Mouse (Mus musculus) adrenal gland, adult (tissue): ENCODE data around the gene Lgals12.

Experiments used
- DNase-seq, 2 experiments: peaks; one replicate each; pipeline ENCODE4 v3.0.0; 2022 to 2023; ENCODE audit warnings: low spot score in 1 of 2; ENCODE audit not compliant: inconsistent age in 2 of 2

Lgals12 gene

GRCm38 (mm10) chr19:7585279-7585678, 21.7 kb downstream of the Lgals12 start:
- peak; percentile 64 to 81 for DNase-seq

GRCm38 (mm10) chr19:7583599-7583998, 23.4 kb downstream of the Lgals12 start:
- DNase-seq, result no peak

GRCm38 (mm10) chr19:7583101-7583500, 23.9 kb downstream of the Lgals12 start:
- DNase-seq, result no peak

GRCm38 (mm10) chr19:7581042-7581441, 26.0 kb downstream of the Lgals12 start:
- DNase-seq, result no peak

GRCm38 (mm10) chr19:7577710-7578109, 29.3 kb downstream of the Lgals12 start:
- no peak for DNase-seq

GRCm38 (mm10) chr19:7576180-7576579, 30.8 kb downstream of the Lgals12 start:
- DNase-seq, result no peak

- no peak for DNase-seq
Measured at GRCm38 (mm10) chr19:7569650-7570049, 37.3 kb downstream of the Lgals12 start.

- no peak for DNase-seq
Measured at GRCm38 (mm10) chr19:7568364-7568763, 38.6 kb downstream of the Lgals12 start.

- no peak for DNase-seq
Measured at GRCm38 (mm10) chr19:7566826-7567225, 40.2 kb downstream of the Lgals12 start.

- DNase-seq, result no peak
Measured at GRCm38 (mm10) chr19:7564457-7564856, 42.5 kb downstream of the Lgals12 start.

- no peak for DNase-seq
Measured at GRCm38 (mm10) chr19:7563676-7564075, 43.3 kb downstream of the Lgals12 start.

- DNase-seq, result no peak
Measured at GRCm38 (mm10) chr19:7562601-7563129, 44.3 kb downstream of the Lgals12 start.

- DNase-seq, result no peak
Measured at GRCm38 (mm10) chr19:7561456-7561855, 45.5 kb downstream of the Lgals12 start.

GRCm38 (mm10) chr19:7559986-7560385, 47.0 kb downstream of the Lgals12 start:
- no peak for DNase-seq

- no peak for DNase-seq
Measured at GRCm38 (mm10) chr19:7558675-7559074, 48.3 kb downstream of the Lgals12 start.

- no peak for DNase-seq
Measured at GRCm38 (mm10) chr19:7557844-7558243, 49.1 kb downstream of the Lgals12 start.

- DNase-seq, result peak; percentile 83 to 94
Measured at GRCm38 (mm10) chr19:7557328-7557822, 49.6 kb downstream of the Lgals12 start, which contains the start of gene Pla2g16. Gene Pla2g16 (plus strand): TSS chr19:7557459.

GRCm38 (mm10) chr19:7556641-7557040, 50.4 kb downstream of the Lgals12 start:
- DNase-seq, result no peak

- no peak for DNase-seq
Measured at GRCm38 (mm10) chr19:7554881-7555280, 52.1 kb downstream of the Lgals12 start.

GRCm38 (mm10) chr19:7553441-7553840, 53.6 kb downstream of the Lgals12 start:
- DNase-seq, result no peak

- DNase-seq, result no peak
Measured at GRCm38 (mm10) chr19:7552301-7552673, 54.7 kb downstream of the Lgals12 start.

- DNase-seq, result no peak
Measured at GRCm38 (mm10) chr19:7551550-7552300, 55.3 kb downstream of the Lgals12 start.

- no peak for DNase-seq
Measured at GRCm38 (mm10) chr19:7548924-7549323, 58.1 kb downstream of the Lgals12 start.
